Mouse (Mus musculus) forebrain, embryonic 15.5 days (tissue): Measurements from ENCODE around the gene Rhno1. TPM values are rescaled to one million over a fixed set of nuclear protein-coding genes. Genes with fewer than 3 reads are reported as not detected.

ENCODE experiments used
- ATAC-seq: fragments of 200-750 bp; cut with Nextera tagmentation; replicated peaks from 2 replicates; pipeline ENCODE4 v1.8.0; 2017; ENCODE audit warnings: mild to moderate bottlenecking, moderate TSS enrichment, moderate library complexity
- H3K27ac ChIP-seq: fragments of 300-500 bp; sonication (generic); replicated peaks from 2 replicates; pipeline ENCODE4 v1.5.1; 2015; ENCODE audit warnings: mild to moderate bottlenecking, inconsistent platforms
- H3K27me3 ChIP-seq: fragments of 300-500 bp; sonication (generic); 2 replicates; pipeline ENCODE4 v1.6.1; 2015; ENCODE audit warnings: inconsistent platforms
- H3K36me3 ChIP-seq: fragments of 300-500 bp; sonication (generic); 2 replicates; pipeline ENCODE4 v1.6.1; 2015; ENCODE audit warnings: mild to moderate bottlenecking, inconsistent platforms
- H3K4me1 ChIP-seq: fragments of 300-500 bp; sonication (generic); 2 replicates; pipeline ENCODE4 v1.6.1; 2015; ENCODE audit warnings: inconsistent platforms
- H3K4me2 ChIP-seq: fragments of 300-500 bp; sonication (generic); replicated peaks from 2 replicates; pipeline ENCODE4 v1.6.1; 2015; ENCODE audit warnings: mild to moderate bottlenecking, inconsistent platforms
- H3K4me3 ChIP-seq: fragments of 300-500 bp; sonication (generic); 2 replicates; pipeline ENCODE4 v1.5.1; 2015; ENCODE audit warnings: mild to moderate bottlenecking, inconsistent platforms
- H3K9ac ChIP-seq: fragments of 300-500 bp; sonication (generic); replicated peaks from 2 replicates; pipeline ENCODE4 v1.6.1; 2015; ENCODE audit warnings: mild to moderate bottlenecking, inconsistent platforms
- H3K9me3 ChIP-seq: fragments of 300-500 bp; sonication (generic); 2 replicates; pipeline ENCODE4 v1.6.1; 2016; ENCODE audit warnings: inconsistent platforms
- WGBS: fragments of 180-500 bp; shearing (Covaris S2); methylation state at CpG from one replicate; pipeline ENCODE4 v1.1.7; 2015; ENCODE audit warnings: mixed read lengths; 5-methylcytosine and 5-hydroxymethylcytosine counted together
- polyA plus RNA-seq: library from polyadenylated mRNA; unstranded; fragments of >200 nt; fragmentation: Nextera tagmentation; extraction: Ambion mirVana; gene quantifications from 2 replicates; pipeline ENCODE4 v1.2.1, GENCODE M21; 2015

The Rhno1 gene
- polyA plus RNA-seq, 1 experiment from 2014 or later = 135 TPM

DNA sequence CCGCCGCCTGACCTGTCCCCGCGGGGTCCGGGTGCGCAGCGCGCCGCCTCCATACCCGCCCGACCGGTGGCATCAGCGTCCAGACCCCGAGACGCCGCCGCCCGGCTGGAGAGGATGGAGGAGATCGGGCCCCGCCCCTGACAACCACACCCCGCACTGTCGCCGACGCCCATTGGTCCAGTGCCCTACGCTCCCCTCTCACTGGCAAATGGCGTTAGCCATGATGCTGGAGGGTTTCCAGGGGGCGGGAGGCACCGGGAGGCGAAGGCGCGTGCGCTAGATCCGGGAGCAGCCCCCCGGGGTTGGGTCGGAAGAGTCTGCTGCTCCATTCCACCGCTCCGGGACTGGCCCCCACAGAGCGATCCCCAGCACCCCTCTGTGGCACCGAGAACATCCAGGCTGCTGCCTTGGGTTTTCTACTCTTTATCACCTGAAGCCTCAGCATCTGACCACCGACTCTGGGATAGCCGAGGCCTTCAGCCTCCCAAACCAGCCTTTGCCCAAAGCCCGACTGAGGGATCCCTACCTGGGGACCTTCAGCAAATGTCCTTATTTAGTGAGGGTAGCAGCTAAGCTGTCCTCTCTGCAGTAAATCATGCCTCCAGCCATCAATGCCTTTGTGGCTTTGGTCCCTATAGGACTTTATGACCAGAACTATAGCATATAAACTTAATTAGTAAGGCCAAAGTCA, 6.8 kb downstream of the Rhno1 start, which contains the start of gene Tulp3:
Gene Tulp3, minus strand, starts transcription at position 126 of the 691 bp plus-strand sequence.
- H3K9ac ChIP-seq = peak within 1 kb of the TSS; percentile 70
- ATAC-seq = peak; percentile 97
- H3K4me1 ChIP-seq = peaks cover 42% of the 10 kb centered on the region
- H3K9me3 ChIP-seq = no peaks in the 10 kb centered on the region
- H3K4me3 ChIP-seq = peak within 1 kb of the TSS; percentile 95
- under 1% methylated on average over 42 of the region's 42 CpGs for WGBS
- peaks cover 21% of the 10 kb centered on the region for H3K36me3 ChIP-seq
- peak within 1 kb of the TSS; percentile 76 for H3K4me2 ChIP-seq
- H3K27me3 ChIP-seq = no peaks in the 10 kb centered on the region
- H3K27ac ChIP-seq = peak within 1 kb of the TSS; percentile 94

DNA sequence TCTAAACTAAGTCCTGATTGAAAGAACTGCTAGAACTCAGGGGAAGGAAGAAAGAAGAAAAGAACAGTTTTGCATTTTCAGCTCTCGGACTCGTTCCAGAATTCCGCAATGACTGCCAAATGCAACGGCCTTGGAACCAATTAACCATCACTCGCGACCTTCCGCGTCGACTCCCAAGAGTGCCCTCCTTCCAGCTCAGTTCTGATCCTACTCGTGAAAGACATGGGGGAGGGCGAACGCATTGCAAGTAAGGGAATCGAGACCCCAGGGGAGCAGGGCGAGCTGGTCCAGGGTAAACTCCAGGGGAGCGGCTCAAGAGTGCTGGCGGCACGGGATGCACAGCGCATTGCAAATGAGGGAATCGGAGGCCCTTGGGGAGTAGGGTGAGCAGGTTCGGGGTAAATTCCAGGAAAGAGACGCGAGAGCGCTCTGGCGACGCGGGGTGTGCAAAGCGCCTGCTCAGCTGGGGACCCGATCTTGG, 7.5 kb downstream of the Rhno1 start:
- Histone ChIP-seq H3K4me1 (peaks cover 36% of the 10 kb centered on the region), H3K36me3 (peaks cover 21% of the 10 kb centered on the region), H3K4me2 (peak overlapping the region; percentile 76), H3K9me3 (no peaks in the 10 kb centered on the region), H3K9ac (peak overlapping the region; percentile 70), H3K27ac (peak overlapping the region; percentile 94), H3K4me3 (peak overlapping the region; percentile 95), H3K27me3 (no peaks in the 10 kb centered on the region)
- under 1% methylated on average over 28 of the region's 28 CpGs for WGBS
- ATAC-seq = peak; percentile 78

DNA sequence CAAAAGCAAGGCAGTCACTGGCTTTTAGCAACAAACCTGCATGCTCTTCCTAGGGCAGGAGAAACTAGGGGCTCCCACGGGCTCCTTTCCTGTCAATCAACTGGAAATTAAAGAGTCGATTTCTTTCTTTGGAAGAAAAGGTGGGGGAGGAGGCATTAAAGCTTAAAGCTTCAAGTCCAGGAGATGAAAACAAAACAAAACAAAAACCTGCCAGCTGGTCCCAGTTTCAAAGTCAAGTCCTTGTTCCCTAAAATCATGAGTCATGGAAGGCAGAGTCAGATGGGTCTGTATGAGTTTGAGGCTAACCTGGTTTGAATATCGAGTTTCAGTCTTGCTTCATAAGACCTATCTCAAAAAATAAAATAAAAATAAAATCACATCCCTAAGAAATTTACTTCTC, 8.6 kb downstream of the Rhno1 start:
- Histone ChIP-seq H3K36me3 (peaks cover 21% of the 10 kb centered on the region), H3K27me3 (no peaks in the 10 kb centered on the region), H3K9ac (no peak overlapping the region), H3K4me2 (peak overlapping the region; percentile 76), H3K27ac (no peak overlapping the region), H3K4me1 (peaks cover 28% of the 10 kb centered on the region), H3K9me3 (no peaks in the 10 kb centered on the region), H3K4me3 (no peak overlapping the region; the same call in 1 of the 2 replicates)
- no peak for ATAC-seq
- 27% methylated on average over 3 of the region's 3 CpGs for WGBS

DNA sequence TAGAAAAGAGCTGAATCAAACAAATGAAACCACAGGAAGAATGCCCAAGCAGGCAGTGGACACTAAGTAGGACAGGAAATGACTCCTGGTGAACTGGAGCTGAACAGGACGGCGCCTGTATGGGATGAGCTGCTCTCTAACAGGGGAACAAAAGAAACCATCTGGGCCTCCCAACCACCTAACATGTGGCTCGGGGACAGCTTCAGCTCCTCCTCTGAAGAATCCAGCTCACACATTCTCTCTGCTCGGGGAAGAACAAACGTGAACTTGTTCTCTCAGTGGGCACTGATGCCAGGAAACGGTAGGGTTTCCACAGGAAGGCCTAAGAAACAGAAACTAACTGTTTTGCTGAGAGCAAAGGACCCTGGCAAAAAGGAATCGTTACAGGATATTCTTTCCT, 13.0 kb downstream of the Rhno1 start:
- Histone ChIP-seq H3K4me1 (peaks cover 16% of the 10 kb centered on the region), H3K4me2 (no peak overlapping the region), H3K4me3 (no peak overlapping the region), H3K27me3 (no peaks in the 10 kb centered on the region), H3K27ac (0 out of 2 replicates have a peak overlapping the region, but pooled peaks have one; percentile 28), H3K9me3 (no peaks in the 10 kb centered on the region), H3K36me3 (no peaks in the 10 kb centered on the region), H3K9ac (no peak overlapping the region)
- 48% methylated on average over 7 of the region's 7 CpGs for WGBS
- no peak for ATAC-seq

DNA sequence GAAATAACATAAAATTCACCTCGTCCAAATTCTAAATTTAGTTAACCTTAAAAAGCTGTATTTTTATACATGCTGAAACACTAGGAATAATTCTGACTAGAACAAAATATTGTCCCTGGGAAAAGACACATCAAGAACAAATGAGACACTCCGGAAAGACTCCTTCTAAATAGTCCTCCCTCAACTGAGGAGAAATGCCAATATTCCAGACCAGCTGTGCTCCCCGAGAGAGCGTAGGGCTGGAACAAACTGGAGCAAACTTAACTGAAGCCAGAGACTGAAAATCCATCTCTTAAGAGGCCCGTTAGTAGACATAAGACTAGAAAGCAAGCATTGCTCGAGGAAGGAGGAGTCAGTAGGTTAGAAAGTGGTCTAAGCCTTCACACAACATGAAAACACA, 15.9 kb downstream of the Rhno1 start:
- Histone ChIP-seq H3K36me3 (no peaks in the 10 kb centered on the region), H3K27me3 (no peaks in the 10 kb centered on the region), H3K4me2 (no peak overlapping the region), H3K4me3 (no peak overlapping the region), H3K9me3 (no peaks in the 10 kb centered on the region), H3K27ac (no peak overlapping the region), H3K9ac (no peak overlapping the region), H3K4me1 (no peaks in the 10 kb centered on the region)
- WGBS = 86% methylated on average over 6 of the region's 6 CpGs
- no peak for ATAC-seq

DNA sequence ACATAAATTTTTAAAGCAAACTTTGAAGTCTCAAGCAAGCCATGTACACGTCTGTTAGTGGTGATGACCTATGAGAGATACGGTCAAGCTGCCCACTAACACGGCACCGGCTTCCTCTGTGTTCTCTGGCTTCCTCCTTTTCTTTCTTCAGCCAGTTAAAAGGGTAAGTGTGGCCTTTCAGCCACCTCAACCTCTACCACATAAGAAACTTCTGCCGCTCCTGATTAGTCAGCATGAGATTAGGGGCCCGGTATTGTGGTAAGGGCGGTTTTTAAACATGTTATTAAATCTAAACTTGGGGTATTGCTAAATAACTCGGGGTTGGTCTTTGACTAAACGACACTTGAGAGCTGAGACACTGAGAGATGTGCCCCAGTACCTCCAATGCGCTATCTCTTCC, 17.1 kb downstream of the Rhno1 start:
- ATAC-seq = no peak
- Histone ChIP-seq H3K4me3 (no peak overlapping the region), H3K4me2 (no peak overlapping the region), H3K36me3 (no peaks in the 10 kb centered on the region), H3K9ac (no peak overlapping the region), H3K27ac (no peak overlapping the region), H3K4me1 (no peaks in the 10 kb centered on the region), H3K27me3 (no peaks in the 10 kb centered on the region), H3K9me3 (no peaks in the 10 kb centered on the region)
- 95% methylated on average over 10 of the region's 10 CpGs for WGBS

DNA sequence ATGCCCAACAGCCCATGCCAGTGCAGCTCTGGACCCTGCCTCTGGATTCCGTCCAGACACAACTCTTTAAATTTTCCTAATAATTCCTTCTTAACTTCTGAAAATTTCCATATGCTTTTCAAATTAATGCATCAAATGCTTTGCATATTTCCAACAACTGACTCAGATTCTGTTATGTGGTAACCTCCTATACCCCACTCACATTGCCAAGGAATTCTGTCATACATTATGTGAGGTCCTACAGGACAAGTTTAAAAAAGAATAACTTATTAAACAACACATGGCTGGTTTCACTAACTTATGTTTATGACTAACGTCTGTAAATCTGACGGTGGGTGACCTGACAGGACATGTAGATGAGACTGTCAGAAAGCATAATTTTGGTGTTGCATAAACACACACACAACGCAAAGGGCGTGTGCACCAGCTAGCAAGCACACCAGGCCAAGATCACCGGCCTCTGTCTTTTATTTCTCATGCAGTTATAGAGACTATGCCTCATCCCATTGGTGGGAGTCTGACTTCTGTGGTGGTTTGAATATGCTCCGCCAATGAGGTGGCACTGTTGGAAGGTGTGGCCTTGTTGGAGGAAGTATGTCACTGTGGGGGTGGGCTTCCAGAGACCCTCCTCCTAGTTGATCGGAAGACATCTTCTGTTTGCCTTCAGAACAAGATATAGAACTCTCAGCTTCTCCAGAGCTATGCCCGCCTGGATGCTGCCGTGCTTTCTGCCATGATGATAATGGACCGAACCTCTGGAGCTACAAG, 20.6 kb downstream of the Rhno1 start:
- Histone ChIP-seq H3K9ac (no peak overlapping the region), H3K27me3 (no peaks in the 10 kb centered on the region), H3K4me3 (no peak overlapping the region), H3K36me3 (peaks cover 4% of the 10 kb centered on the region; the same call in 1 of the 2 replicates), H3K9me3 (no peaks in the 10 kb centered on the region), H3K4me2 (no peak overlapping the region), H3K27ac (no peak overlapping the region), H3K4me1 (peaks cover 10% of the 10 kb centered on the region)
- 94% methylated on average over 11 of the region's 11 CpGs for WGBS
- no peak for ATAC-seq

DNA sequence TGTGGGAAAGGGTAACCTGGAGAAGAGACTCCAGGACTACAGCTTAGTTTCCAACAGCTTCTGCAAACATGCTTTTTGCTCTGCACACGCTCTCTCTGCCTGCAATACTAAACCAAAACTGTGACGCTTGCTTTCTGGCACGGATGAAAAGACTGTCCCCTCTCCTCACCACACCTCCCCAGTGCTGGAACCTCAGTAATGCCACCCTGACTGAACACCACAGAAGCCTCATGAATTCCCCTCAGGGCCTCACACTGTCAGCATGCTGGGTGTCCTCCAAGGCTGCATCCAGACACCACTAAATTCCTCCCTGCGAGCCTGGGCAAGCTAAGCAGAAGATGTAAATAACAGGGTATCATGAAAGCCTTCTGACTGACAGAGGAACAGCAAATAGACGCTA, 23.8 kb downstream of the Rhno1 start:
- Histone ChIP-seq H3K9me3 (no peaks in the 10 kb centered on the region), H3K36me3 (peaks cover 16% of the 10 kb centered on the region; the same call in 1 of the 2 replicates), H3K27me3 (no peaks in the 10 kb centered on the region), H3K9ac (no peak overlapping the region), H3K4me1 (peaks cover 10% of the 10 kb centered on the region), H3K4me3 (no peak overlapping the region), H3K27ac (0 out of 2 replicates have a peak overlapping the region, but pooled peaks have one; percentile 15), H3K4me2 (no peak overlapping the region)
- 39% methylated on average over 5 of the region's 5 CpGs for WGBS
- ATAC-seq = no peak

DNA sequence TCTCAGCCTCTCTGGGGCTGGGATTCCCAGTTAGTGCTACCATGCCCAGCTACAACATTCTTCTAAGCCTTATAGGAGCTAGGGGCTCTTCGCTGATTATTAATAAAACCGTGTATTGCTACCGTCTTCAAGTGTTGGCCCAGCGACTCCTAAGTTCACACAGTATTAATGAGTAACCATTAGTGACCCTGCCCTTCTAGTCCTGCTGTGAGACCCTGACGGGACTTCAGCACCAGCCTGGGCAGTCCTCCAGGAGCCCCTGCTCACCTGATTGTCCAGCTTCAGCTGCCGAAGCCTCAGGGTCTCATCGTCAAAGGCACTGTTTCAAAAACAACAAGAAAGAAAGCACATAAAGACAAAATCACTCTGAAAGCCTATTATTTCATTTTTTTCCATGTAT, 25.2 kb downstream of the Rhno1 start:
- Histone ChIP-seq H3K4me1 (peaks cover 10% of the 10 kb centered on the region), H3K4me2 (no peak overlapping the region), H3K4me3 (no peak overlapping the region), H3K36me3 (peaks cover 18% of the 10 kb centered on the region), H3K9ac (no peak overlapping the region), H3K9me3 (no peaks in the 10 kb centered on the region), H3K27me3 (no peaks in the 10 kb centered on the region), H3K27ac (no peak overlapping the region)
- WGBS = 59% methylated on average over 7 of the region's 7 CpGs
- no peak for ATAC-seq

DNA sequence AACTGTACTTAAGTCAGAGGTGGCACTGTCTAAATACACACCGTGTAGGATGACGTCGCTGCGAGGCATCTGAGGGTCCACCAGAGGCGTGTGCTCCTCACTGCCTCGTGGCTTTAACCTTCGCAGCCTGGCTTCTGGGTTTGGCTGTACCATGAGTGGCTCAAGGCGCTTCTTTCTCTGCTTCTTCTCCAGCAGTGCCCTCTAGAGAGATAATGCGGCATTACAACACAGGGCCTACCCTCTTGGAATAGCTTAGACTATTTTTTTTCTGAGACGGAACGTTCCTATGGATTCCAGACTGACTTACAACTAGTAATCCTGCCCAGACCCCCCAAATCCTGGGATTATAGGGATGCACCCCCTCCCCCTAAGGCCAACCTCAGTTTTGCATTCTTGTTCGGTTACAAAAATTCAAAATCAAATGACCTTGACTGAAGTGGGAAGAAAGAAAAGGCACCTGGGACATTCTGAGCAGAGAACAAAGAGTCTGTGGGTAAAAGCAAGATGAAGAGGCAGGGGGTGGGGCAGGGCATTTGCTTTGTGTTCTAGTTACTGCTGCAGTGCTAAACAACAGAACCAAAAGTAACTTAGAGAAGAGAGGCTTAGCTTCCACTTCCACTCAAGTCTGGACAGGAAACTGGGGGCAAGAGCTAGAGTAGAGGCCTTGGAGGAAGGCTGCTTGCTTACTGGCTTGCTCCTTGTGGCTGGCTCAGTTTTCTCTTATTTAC, 28.1 kb downstream of the Rhno1 start:
- WGBS = 16% methylated on average over 12 of the region's 12 CpGs
- ATAC-seq = peak; percentile 82
- peaks cover 10% of the 10 kb centered on the region for H3K4me1 ChIP-seq
- 0 out of 2 replicates have a peak, but pooled peaks cover 7% of the 10 kb centered on the region for H3K9me3 ChIP-seq
- H3K4me2 ChIP-seq = no peak overlapping the region
- no peaks in the 10 kb centered on the region for H3K27me3 ChIP-seq
- no peak overlapping the region for H3K4me3 ChIP-seq
- no peak overlapping the region for H3K9ac ChIP-seq
- no peak overlapping the region for H3K27ac ChIP-seq
- peaks cover 39% of the 10 kb centered on the region for H3K36me3 ChIP-seq

DNA sequence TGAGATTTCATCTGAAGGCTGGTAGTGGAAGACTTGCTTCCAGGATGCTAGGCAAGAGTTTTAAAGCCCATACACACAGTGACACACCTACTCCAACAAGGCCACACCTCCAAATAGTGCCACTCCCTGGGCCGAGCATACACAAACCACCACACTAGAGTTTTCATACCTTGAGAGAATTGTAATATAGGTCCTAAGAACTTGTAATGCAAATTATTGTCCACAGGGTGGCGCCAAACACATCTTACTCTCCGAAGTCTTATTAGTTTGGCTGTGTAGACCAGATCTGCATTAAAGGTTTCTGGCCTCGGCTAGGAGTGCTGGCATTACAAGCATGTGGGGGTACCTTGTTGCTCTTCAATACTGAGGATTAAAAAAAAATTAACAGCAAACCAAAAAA, 44.4 kb downstream of the Rhno1 start:
- Histone ChIP-seq H3K27ac (no peak overlapping the region), H3K36me3 (peaks cover 17% of the 10 kb centered on the region), H3K27me3 (no peaks in the 10 kb centered on the region), H3K9me3 (no peaks in the 10 kb centered on the region), H3K9ac (no peak overlapping the region), H3K4me2 (no peak overlapping the region), H3K4me1 (no peaks in the 10 kb centered on the region), H3K4me3 (no peak overlapping the region)
- ATAC-seq = peak; percentile 73; the same call in 1 of the 2 replicates
- 13% methylated on average over 4 of the region's 4 CpGs for WGBS

DNA sequence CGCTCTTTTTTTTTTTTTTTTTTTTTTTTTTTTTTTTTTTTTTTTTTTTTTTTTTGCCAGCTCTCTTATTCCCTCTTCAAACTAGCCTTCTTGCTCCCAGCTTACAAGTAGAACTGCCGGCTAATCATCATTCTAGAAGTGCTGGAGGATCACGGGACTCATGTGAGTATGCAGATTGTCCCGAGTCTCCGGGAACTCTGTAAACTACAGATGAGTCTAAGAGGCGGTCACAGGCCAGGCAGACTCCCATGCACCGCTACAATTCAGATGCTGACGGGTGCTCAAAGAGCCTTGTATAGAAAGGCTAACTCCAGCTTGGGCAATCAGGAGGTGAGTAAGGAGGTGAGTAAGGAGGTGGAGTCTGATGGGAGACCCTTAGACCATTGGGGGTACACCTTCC, 47.1 kb downstream of the Rhno1 start:
- ATAC-seq = no peak
- H3K9me3 ChIP-seq = no peaks in the 10 kb centered on the region
- H3K27ac ChIP-seq = no peak overlapping the region
- 81% methylated on average over 8 of the region's 8 CpGs for WGBS
- no peak overlapping the region for H3K4me3 ChIP-seq
- H3K36me3 ChIP-seq = no peaks in the 10 kb centered on the region
- H3K27me3 ChIP-seq = no peaks in the 10 kb centered on the region
- no peak overlapping the region for H3K4me2 ChIP-seq
- H3K9ac ChIP-seq = no peak overlapping the region
- no peaks in the 10 kb centered on the region for H3K4me1 ChIP-seq
